Mouse (Mus musculus): Measurements from ENCODE around the gene Scamp4.

Scamp4 gene

GRCm38 (mm10) chr10:80655406-80656129 lies 52.9 kb downstream of the Scamp4 start:
- no peak for DNase-seq

DNA sequence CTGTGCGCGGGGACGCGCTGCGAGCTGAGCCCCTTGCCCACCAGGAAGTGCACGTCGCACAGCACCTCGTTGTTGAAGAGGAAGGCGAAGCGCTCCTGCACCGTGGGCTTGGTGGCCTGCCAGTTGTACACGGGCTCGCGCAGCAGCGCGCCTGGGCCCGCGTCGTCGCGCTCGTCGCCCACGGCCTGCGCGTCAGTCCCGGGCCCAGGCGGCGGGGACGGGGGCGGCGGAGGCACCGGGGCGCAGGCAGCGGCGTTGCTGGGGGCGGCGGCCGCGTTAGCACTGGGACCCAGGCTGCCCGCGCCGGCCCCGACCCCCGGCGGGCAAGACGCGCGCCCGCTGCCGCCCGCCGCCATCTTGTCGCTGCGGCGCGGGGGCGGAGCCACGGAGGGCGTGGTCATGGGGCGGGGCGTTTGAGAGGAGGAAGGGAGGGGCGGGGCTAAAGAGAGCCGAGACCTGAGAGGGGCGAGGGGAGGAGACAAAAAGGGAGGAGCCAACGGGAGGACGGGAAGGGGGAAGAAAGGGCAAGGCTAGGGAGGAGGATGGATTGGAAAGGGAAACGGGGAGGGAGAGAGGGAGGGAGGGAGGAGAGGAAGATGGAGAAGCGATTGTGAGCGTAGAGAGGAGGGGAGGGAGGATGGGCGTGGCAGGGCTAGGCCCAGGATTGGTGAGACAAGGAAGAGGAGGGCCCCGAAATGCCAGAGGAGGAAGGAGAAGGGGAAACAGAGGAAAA lies 53.6 kb downstream of the Scamp4 start:
- peak; percentile 96 for DNase-seq

DNA sequence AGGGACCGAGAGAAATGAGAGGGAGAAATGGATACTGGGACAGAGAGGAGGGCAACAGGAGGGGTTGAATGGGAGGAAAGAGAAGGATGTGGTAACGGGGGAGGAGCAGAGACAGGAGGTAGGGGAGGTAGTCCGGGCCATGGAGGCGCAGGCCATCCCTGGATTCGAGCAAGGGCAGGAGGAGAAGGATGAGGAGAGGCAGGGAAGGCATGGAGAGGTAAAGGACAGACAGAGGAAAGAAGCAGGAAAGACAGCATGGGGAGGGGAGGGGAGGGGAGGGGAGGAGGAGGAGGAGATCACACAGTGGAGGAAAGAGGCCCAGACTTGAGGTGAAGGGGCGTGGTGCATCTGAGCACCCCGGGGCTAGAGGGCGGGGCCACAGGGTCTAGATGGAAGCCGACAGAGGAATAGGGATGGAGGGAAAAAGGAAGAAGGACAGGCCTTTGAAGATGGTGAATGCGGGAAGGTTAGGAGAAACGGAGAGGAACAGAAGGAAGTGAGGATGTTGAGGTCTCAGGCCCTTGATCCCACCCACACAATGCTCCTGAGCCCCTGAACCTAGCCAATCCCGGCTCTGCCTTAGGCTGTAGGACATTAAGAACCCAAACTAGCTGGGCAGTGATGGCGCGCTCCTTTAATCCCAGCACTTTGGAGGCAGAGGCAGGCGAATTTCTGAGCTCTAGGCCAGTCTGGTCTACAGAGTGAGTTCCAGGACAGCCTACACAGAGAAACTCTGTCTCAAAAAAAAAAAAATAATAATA lies 54.4 kb downstream of the Scamp4 start, which contains the start of gene Btbd2:
Btbd2 (minus strand) TSS at position 209 of the 761 bp plus-strand sequence.
- no peak for DNase-seq

DNA sequence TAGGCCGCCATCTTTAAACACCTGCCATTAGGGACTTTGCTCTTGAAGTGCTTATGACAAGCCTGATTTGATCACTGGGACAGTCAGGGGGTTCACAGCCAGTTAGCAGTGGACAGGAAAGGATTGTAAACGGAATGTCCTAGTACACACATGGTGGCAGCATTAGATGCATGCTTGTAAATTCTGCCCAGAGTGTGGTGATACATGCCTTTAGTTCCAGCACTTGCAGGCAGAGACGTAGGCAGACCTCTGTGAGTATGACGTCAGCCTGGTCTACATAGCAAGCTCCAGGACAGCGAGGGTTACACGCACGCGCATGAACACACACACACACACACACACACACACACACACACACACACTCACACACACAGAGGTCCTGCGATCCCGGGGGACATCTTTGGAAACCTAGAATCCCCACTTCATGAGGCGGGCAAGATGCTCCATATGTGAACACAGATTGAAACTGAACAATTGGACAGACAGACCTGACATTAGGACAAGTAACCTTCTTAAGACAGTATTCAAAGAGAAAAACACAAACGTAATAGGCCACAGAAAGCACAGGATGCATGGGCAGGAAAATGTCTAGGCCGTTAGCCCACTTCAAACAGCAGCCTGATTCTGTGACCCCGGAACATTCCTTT lies 55.6 kb downstream of the Scamp4 start:
- DNase-seq, result no peak

DNA sequence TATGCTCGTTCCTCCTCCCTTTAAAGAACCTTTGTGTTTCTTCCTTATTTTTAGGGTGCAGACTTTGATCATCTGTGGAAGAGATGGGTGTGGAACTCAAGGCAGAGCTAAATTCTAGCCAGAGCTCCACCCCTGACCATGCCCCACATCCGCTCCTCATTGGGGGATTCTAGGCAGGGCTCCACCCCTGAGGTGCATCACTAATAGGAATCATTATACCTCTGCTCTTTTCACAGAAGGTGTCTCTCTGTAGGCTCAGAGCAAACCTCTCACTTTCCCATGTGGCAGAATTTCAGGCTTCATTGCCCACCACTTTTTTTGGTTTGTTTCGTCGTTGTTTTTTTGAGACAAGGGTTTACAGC lies 56.1 kb downstream of the Scamp4 start:
- no peak for DNase-seq

GRCm38 (mm10) chr10:80659213-80659612 lies 56.5 kb downstream of the Scamp4 start:
- DNase-seq, result peak; percentile 68

- DNase-seq, result no peak
Measured at GRCm38 (mm10) chr10:80661149-80661548, 58.5 kb downstream of the Scamp4 start.

- no peak for DNase-seq
Measured at GRCm38 (mm10) chr10:80663485-80664196, 61.0 kb downstream of the Scamp4 start.

- peak; percentile 53 for DNase-seq
Measured at GRCm38 (mm10) chr10:80664197-80665015, 61.7 kb downstream of the Scamp4 start.

DNA sequence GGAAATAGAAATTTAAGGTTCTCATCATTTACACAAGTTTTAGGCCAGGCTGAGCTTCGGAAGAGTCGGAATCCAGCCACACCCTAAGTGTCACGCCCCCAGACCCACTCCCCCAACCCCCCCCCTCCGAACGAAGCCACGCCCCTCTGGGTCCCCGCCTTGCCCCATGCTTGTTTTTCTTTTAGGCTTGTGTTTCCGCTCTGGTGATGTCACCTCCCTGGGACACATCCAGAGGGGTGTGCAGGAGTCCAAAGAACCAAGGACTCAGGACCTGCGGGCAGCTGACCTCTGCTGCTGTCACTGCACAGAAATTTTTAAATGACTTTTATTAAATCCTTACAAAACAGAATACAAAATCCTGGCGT lies 62.3 kb downstream of the Scamp4 start:
- DNase-seq, result no peak

Data from right cerebral cortex, adult 18-20 months (tissue).